Mouse (Mus musculus) megakaryocyte, embryonic 14.5 days (primary cell): Measurements from ENCODE around the gene Baz1a. TPM values are rescaled to one million over a fixed set of nuclear protein-coding genes. Genes with fewer than 3 reads are reported as not detected.

Experiments used
- H3K27me3 ChIP-seq: replicated peaks from 2 replicates; pipeline ENCODE3; 2012; ENCODE audit warnings: inconsistent platforms
- H3K36me3 ChIP-seq: replicated peaks from 2 replicates; pipeline ENCODE3; 2012; ENCODE audit warnings: low read length, inconsistent platforms, mixed read lengths
- H3K4me1 ChIP-seq: 2 replicates; pipeline ENCODE4 v1.6.1; 2012; ENCODE audit warnings: inconsistent platforms
- H3K4me3 ChIP-seq: replicated peaks from 2 replicates; pipeline ENCODE3; 2012; ENCODE audit warnings: moderate library complexity, mild to moderate bottlenecking, inconsistent platforms
- H3K9me3 ChIP-seq: 2 replicates; pipeline ENCODE4 v1.6.1; 2012; ENCODE audit warnings: inconsistent platforms
- FLI1 ChIP-seq: IDR thresholded peaks from 2 replicates; pipeline ENCODE4 v1.6.1; 2012; ENCODE audit warnings: low read length, inconsistent platforms, mixed read lengths
- GATA1 ChIP-seq: IDR thresholded peaks from 3 replicates; pipeline ENCODE4 v1.6.1; 2012; ENCODE audit warnings: mixed read lengths, low read length, inconsistent platforms, borderline replicate concordance
- polyA plus RNA-seq: library from polyadenylated mRNA; stranded (reverse); fragments of >175 nt; gene quantifications from 2 replicates; pipeline ENCODE4 v1.2.3, GENCODE M21; 2012; ENCODE audit warnings: low replicate concordance; ENCODE audit not compliant: insufficient read depth

Gene Baz1a
- 0.63 and 4.2 TPM in 2 replicates for polyA plus RNA-seq

- Histone ChIP-seq H3K4me3 (no peak within 1 kb of the TSS), H3K4me1 (peaks cover 15% of the 10 kb centered on the region), H3K36me3 (no peaks in the 10 kb centered on the region), H3K27me3 (peaks cover 6% of the 10 kb centered on the region), H3K9me3 (no peaks in the 10 kb centered on the region)
- TF ChIP-seq FLI1 (no peak), GATA1 (no peak)
These were observed at the start of gene Baz1a for GRCm38 (mm10) chr12:55013626-55014398. Baz1a (minus strand) TSS chr12:55014348.

- no peak overlapping the region for H3K4me3 ChIP-seq
- peaks cover 40% of the 10 kb centered on the region for H3K36me3 ChIP-seq
- peaks cover 12% of the 10 kb centered on the region for H3K4me1 ChIP-seq
- TF ChIP-seq FLI1 (no peak), GATA1 (no peak)
- H3K27me3 ChIP-seq: no peaks in the 10 kb centered on the region
- H3K9me3 ChIP-seq: no peaks in the 10 kb centered on the region
These were observed 48.0 kb upstream of the Baz1a start for GRCm38 (mm10) chr12:55062141-55062540.

GRCm38 (mm10) chr12:55061006-55061405 is 46.9 kb upstream of the Baz1a start:
- peaks cover 49% of the 10 kb centered on the region for H3K36me3 ChIP-seq
- no peak overlapping the region for H3K4me3 ChIP-seq
- no peaks in the 10 kb centered on the region for H3K9me3 ChIP-seq
- no peak for TF ChIP-seq GATA1
- H3K4me1 ChIP-seq: peaks cover 12% of the 10 kb centered on the region
- H3K27me3 ChIP-seq: no peaks in the 10 kb centered on the region

GRCm38 (mm10) chr12:55060212-55060898 is 46.2 kb upstream of the Baz1a start:
- Histone ChIP-seq H3K4me3 (no peak overlapping the region), H3K36me3 (peaks cover 49% of the 10 kb centered on the region), H3K27me3 (no peaks in the 10 kb centered on the region), H3K4me1 (peaks cover 12% of the 10 kb centered on the region), H3K9me3 (no peaks in the 10 kb centered on the region)
- TF ChIP-seq FLI1: no peak
- TF ChIP-seq GATA1: no peak

- TF ChIP-seq GATA1 (no peak), FLI1 (no peak)
- H3K9me3 ChIP-seq: no peaks in the 10 kb centered on the region
- H3K36me3 ChIP-seq: peaks cover 49% of the 10 kb centered on the region
- no peaks in the 10 kb centered on the region for H3K27me3 ChIP-seq
- H3K4me1 ChIP-seq: peaks cover 12% of the 10 kb centered on the region
- H3K4me3 ChIP-seq: no peak overlapping the region
These were observed 45.7 kb upstream of the Baz1a start for GRCm38 (mm10) chr12:55059812-55060211.

- TF ChIP-seq GATA1: no peak
- no peak for TF ChIP-seq FLI1
- no peak overlapping the region for H3K4me3 ChIP-seq
- no peaks in the 10 kb centered on the region for H3K27me3 ChIP-seq
- peaks cover 49% of the 10 kb centered on the region for H3K36me3 ChIP-seq
- H3K9me3 ChIP-seq: no peaks in the 10 kb centered on the region
- H3K4me1 ChIP-seq: peaks cover 12% of the 10 kb centered on the region
These were observed 44.9 kb upstream of the Baz1a start for GRCm38 (mm10) chr12:55058865-55059615.

- peaks cover 59% of the 10 kb centered on the region for H3K36me3 ChIP-seq
- TF ChIP-seq GATA1 (no peak), FLI1 (no peak)
- no peak overlapping the region for H3K4me3 ChIP-seq
- H3K27me3 ChIP-seq: no peaks in the 10 kb centered on the region
- H3K4me1 ChIP-seq: peaks cover 20% of the 10 kb centered on the region
- H3K9me3 ChIP-seq: no peaks in the 10 kb centered on the region
These were observed 42.6 kb upstream of the Baz1a start for GRCm38 (mm10) chr12:55056703-55057102.

- peaks cover 41% of the 10 kb centered on the region for H3K36me3 ChIP-seq
- no peak for TF ChIP-seq FLI1
- no peaks in the 10 kb centered on the region for H3K9me3 ChIP-seq
- H3K4me3 ChIP-seq: no peak overlapping the region
- peaks cover 20% of the 10 kb centered on the region for H3K4me1 ChIP-seq
- H3K27me3 ChIP-seq: no peaks in the 10 kb centered on the region
These were observed 40.5 kb upstream of the Baz1a start for GRCm38 (mm10) chr12:55054551-55055241.

GRCm38 (mm10) chr12:55053267-55053666 is 39.1 kb upstream of the Baz1a start:
- no peaks in the 10 kb centered on the region for H3K9me3 ChIP-seq
- H3K27me3 ChIP-seq: no peaks in the 10 kb centered on the region
- peaks cover 33% of the 10 kb centered on the region for H3K36me3 ChIP-seq
- TF ChIP-seq FLI1 (no peak), GATA1 (no peak)
- H3K4me1 ChIP-seq: peaks cover 19% of the 10 kb centered on the region; the same call in 1 of the 2 replicates
- H3K4me3 ChIP-seq: no peak overlapping the region
